Mouse (Mus musculus) cerebellum, postnatal 4 days (tissue): ENCODE results near the gene Wdr38.
"Not testable (repeated sequence)": the region's sequence is repeated elsewhere in the genome, so short reads cannot be mapped to it uniquely, and the experiment has no call there.

Experiments
- DNase-seq, 2 experiments: peaks; one replicate each; pipeline ENCODE4 v3.0.0; 2022; ENCODE audit warnings: low spot score in 2 of 2, mixed read lengths in 1 of 2

The Wdr38 gene

DNA sequence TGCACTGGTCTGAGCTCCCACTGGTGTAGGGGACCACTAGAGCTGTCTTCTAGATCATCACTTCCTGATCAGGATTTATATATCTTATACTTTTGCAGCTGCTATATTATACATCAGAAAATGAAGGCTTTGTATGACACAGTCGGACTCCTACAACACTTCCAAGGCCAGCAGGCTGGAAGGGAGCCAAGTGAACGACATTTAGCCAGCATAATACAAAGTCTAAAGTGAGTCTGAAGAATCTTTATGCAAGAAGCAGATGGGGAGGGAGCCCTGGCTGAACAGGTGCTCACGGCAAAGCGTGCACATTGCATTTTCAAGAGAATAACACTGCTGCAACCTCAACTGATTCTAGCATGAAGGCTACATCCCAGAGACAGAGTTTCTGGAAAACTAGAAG, 4.8 kb upstream of the Wdr38 start:
- DNase-seq: no peak

DNA sequence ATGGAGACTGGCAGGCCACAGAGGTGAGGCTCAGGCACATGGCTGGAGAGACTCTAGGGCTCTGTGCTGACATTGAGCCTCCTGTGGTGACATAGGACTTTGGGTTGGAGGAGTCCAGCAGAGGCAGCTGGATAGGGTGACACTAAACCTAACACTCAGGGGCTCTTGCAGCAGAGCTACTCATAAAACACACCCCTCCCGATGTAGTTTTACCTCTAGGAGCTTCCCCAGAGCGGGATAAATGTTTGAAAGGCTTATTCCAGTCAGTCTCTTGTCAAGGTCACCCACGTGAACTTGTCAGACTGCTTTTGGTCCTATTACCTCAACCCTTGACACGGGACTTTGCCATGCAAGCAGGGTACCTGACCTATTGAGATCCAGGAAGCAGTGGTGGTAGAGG, 2.1 kb downstream of the Wdr38 start:
- DNase-seq: no peak

DNA sequence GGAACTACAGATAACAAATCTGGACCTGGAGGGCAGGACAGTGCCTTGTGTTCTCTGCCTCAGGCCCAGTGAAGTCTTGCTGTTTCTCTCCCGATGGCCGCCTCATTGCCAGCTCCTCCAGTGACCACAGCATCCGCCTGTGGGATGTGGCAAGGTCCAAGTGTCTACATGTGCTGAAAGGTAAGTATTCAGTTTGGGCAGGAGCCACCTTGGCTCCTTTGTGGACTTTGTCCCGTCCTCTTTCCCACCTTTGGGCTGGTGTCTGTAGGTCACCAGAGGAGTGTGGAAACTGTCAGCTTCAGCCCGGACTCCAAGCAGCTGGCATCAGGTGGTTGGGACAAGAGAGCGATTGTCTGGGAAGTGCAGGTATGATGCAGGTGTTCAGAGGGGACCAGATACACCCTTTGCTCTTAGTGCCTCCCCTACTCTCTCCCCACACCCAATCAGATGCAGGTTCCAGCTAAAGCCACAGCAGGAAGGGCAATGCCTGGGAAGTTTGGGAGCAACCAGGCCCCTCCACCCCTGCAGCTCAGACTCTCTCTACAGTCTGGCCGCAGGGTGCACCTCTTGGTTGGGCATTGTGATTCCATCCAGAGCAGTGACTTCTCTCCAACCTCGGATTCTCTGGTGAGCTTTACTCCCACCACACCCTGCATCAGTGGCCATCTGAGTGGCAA, 2.8 kb downstream of the Wdr38 start:
- DNase-seq: no peak

DNA sequence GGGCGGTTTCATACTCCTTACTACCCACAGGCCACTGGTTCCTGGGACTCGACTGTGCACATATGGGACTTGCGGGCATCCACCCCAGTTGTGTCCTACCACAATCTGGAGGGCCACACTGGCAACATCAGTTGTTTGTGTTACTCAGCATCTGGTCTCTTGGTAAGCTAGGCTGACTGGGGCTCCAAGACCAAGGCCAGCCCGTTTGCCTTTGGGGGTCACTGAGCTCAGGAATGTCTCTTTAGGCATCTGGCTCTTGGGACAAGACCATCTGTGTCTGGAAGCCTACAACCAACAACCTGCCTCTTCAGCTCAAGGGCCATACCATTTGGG, 3.3 kb downstream of the Wdr38 start:
- DNase-seq: no peak

DNA sequence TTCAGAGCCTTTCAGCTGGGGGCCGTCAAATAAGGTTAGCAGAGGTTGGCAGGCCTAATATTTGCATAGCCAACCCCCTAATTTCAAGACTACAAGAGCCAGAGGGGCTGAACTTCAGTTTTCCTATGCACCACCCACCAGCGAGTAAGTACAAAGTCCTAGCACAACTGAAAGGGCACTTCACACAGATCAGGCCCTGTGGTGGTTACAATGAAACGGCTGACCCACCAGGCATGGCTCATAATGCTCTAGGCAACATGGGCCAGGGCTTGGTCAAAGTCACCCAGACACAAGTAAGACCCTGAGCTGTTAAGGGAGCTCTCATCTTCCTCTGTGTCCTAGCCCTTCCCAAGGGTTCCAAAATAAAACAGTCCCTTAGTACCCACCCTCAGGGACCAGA, 4.6 kb downstream of the Wdr38 start:
- DNase-seq: no peak

DNA sequence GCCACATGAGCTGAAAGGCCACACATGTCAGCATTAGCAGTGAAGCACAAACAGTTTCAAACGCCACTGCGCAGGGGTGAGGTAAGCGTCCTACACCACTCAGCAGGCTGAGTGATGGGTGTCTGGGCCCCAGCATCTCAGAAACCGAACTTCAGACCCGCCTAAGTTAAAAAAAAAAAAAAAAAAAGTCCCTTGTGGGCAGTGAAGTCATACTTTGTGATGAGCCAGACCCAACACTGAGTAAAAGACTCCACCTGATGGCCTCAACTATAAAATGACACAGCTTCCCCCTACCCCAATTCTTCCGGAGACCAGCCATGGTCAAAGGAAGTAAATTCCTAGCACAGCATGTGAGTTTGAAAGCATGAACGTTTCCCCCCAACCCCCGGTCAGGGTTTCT, 5.8 kb downstream of the Wdr38 start:
- no peak for DNase-seq

DNA sequence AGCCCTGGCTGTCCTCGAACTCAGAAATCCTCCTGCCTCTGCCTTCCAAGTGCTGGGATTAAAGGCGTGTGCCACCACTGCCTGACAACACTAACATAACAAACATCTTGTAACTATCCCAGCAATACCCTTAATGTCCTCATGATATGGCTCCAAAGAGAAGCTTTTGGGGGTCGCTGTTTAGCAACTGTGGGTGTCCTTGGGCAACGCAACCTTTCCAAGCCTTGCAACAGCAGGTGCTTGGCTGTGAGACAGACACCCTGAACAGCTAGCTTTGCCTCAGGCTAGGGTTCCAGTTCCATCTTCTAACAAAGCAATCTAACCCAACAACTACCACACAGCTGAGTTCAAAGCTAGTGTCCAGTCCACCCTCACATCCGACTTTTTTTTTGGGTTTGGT, 6.2 kb downstream of the Wdr38 start:
- DNase-seq: no peak

DNA sequence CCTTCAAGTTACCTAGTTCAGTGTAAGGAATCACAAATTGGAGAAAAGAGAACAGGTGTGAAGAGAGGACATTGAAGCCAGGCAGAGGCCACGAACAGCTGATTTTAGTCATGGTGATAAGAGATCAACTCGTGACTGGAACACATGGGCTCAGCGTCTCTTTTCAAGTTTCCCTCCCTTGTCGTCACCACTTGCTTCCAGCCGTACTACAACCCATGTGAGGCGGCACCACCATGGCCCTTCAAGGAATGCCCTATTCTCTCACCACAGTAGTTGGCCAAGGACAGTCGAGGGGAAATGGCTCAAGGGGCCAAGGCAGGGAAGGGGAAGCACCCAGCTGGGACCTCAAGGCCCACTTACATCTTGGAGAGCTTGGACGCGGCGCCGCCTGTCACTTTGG, 7.1 kb downstream of the Wdr38 start:
- DNase-seq: peak in 1 of 2 experiments; percentile 16

DNA sequence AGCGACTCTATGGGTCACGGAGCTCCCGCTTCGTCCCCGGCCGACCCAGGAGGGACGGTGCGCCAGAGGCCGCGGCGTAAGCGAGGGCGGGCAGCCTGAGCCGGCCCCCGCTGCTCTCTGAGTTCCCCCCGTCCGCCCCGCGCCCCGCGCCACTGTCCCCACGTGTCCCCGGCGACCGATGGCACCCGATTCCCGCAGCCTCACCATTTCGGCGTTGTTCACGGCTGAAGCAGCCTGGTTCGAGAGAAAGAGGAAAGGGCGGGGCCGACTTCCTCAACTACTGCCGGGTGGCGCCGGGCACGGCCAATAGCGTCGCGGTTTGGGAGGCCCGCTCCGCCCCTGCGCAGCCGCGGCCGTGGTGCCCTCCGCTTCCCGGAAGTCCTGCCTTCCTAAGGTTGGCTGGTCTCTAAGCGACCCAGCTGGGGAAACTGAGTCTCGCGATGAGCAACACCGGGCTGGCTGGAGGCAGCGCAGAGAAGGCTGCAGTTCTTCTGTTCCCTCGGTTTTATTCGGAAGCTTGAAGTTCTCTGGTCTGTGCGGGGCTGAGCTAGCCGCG, 7.7 kb downstream of the Wdr38 start, which contains the start of gene Arpc5l:
Gene Arpc5l (plus strand): TSS at position 469 of the 556 bp plus-strand sequence.
- peak; percentile 83 to 90 for DNase-seq

DNA sequence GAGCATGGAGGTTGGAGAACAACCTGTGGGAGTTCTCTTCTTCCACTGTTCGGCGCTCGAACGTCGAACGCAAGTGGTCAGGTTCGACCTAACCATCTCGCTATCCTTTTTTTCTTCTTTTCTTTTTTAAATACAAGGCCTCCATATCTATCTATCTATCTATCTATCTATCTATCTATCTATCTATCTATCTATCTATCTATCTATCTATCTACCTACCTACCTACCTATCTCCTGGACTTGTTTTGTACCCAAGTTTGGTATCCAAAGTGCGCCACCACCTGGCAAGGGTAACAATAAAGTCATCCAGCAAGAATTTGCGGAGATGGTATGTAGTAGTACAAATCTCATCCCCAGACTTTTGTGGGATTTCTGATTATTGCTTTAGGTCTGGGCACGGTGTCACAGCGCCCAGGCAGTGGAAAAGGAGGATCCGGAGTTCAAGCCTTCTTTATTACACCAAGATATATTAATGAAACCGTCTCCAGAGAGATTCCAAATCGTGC, 8.4 kb downstream of the Wdr38 start, which contains the start of gene Rpl35:
Gene Rpl35 (minus strand): TSS at position 51 of the 506 bp plus-strand sequence.
- no peak for DNase-seq

DNA sequence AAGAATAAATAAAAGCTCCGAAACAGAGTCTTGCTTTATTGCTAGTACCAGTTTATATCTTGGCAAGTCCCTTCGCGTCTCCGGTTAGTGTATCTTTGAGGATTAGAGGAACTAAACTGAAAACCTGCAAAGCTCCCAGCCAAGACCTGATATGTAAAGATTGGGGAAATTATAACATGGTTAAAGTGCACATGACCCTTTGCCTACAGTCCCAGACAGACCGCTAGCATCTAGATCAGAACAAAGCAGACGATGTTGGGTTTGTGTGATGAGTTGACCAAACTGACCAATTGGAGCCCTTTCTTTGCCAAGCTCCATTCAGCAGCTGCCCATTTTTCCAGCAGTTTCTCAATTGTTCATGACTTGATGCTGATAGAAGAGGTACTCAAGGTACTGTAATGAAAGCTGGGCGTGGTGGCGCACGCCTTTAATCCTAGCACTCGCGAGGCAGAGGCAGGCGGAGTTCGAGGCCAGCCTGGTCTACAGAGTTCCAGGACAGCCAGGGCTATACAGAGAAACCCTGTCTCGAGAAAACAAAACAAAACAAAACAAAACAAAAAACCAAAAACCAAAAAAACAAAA, 9.0 kb downstream of the Wdr38 start:
- no peak for DNase-seq

DNA sequence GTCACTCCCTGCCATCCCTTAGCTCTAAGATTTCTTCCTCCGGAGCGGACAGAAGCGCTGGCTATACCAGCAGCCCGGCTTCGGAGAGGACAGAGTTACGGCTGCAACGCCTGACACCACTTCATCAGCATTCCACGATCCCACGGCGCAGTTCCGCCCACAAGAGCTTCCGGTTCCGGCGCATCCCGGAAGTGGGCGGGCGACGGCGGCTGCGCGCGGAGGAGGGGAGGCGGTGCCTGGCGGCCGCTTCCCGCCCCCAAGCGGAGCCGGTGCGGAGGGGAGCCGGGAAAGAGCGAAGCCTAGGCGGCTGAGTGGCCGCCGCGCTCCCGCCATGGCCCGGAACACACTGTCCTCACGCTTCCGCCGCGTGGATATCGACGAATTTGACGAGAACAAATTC, 10.6 kb downstream of the Wdr38 start:
- peak; percentile 80 to 92 for DNase-seq

DNA sequence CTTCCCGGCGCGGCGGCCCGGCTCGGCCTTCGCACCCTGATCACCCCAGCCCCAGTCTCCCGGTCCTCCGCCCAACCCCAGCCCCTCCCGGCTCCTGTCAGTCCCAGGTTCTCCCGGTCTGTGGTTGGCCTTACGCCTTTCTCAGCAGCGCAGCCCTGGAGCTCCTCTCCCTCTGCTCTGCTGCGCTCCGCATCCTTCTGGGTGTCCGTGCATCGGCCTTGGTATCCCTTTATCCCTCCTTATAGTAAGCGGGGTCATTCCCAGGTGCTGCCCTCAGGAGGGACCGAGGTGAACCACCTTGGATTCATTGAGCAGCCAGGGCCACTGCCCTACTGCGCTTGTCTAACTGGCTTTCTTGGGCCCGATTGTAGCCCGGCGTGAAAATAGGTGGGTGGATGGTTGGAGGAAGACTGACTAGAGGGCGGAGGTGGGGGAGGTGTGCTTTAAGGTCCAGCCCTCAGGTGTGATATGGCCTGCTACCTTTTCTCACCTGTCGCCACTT, 11.1 kb downstream of the Wdr38 start:
- no peak for DNase-seq

DNA sequence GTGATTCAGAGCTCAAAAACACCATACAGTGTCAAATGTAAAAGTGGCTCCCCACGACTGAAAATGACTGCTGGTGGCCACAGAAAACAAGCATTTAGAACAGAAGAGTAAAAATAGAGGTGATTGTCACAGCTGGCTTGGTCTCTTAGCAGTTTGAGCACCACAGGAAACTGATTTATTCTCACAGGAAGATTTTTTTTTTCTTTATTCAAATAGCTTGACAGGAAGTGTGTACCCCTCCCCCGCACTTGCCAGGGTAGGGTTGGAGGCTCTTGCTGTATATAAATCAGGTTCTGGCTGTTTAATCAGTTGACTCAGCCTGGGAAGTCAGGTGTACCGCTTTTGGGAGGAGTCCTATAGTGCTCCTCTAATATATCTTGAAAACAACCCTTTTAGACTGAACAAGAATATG, 11.7 kb downstream of the Wdr38 start:
- DNase-seq: no peak

DNA sequence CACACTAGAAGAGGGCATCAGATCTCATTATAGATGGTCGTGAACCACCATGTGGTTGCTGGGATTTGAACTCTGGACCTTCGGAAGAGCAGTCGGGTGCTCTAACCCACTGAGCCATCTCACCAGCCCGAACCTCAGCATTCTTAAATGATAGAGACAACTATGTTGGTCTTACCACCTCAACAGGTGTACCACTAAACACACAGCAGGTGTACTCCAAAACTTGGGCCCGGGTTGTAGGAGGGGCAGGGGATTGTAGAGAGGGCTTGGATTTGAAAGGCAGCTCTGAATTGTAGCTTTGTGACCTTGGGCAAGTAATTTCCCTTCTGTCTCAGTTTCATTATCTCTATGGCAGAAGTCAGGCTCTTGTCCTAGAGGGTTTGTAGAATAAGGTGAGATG, 12.9 kb downstream of the Wdr38 start:
- DNase-seq: not testable (repeated sequence)

DNA sequence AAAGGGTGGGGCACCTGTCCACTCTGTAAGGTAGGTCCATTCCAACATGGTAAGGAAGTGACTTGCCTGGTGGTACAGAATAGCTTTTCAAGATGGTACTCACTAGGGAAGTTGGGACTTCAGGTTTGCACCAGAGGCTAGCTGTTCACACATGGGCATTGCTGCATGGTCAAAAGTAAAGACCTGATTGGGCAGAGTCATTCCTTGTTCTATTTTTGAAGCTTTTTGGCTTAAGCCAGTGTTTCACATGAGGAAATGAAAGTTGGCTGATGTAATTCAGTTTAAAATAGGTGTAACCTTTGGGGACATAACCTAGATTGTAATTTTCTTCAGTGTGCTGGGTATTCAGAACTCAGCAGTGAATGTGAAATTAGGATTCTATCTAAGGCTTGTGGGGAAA, 14.0 kb downstream of the Wdr38 start:
- no peak for DNase-seq

DNA sequence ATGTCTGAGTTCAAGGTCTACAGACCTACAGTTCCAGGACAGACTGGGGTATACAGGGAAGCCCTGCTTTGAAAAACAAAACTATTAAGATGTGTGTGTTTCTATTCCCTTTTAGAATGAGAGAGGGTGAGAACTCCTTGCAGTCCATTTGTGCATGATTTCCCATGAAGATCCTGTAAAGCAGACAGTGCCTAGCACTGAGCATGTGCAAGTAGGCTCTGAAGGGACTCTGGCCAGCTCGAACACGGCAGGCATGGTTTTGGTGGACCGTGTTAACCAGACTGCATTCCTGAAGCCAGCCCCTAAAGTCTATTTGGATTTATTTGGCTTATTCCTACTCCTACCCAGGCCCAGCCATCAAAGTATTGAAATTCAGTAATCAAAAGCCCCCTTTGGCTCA, 14.7 kb downstream of the Wdr38 start:
- DNase-seq: no peak

DNA sequence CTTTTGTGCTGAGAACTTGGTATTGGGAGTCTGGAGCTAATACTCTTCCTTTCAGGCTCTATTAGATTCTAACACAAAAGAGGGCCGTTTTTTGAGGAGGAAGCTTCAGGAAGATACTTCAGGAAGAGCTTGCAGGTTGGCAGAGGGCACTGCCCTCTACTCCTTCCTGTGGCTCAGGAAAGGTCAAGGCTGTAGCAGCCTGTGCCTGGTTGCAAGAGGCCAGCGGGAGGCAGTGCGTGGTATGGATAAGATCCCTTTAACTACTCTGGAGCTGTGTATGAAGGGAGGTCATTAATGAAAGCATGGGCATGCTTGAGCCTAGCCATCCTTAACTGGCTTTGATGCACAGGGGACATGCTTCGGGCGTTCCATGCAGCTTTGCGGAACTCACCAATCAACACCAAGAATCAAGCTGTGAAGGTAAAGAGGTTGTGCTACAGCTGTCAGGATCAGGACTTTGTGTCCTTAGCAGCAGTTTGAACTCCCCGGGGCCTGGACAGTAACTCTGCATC, 15.5 kb downstream of the Wdr38 start:
- no peak for DNase-seq

DNA sequence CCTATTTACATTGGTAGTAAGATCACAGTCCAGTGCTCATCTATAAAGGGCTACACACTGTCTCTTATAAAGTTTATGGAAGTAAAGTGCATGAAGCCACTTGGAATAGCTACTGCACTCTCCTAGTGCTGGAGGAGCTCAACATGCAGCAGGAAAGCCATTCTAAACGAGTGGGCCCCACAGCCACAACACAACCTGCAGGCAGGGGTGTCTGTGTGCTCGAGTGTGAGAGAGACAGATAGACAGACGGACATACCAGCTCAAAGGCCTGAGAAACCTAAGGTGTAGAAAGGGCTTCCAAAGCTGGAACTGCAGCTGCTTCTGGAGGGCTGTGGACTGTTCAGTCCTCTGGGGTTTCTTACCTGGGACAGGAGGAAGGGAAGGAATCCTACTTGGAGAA, 19.3 kb downstream of the Wdr38 start:
- DNase-seq: no peak

DNA sequence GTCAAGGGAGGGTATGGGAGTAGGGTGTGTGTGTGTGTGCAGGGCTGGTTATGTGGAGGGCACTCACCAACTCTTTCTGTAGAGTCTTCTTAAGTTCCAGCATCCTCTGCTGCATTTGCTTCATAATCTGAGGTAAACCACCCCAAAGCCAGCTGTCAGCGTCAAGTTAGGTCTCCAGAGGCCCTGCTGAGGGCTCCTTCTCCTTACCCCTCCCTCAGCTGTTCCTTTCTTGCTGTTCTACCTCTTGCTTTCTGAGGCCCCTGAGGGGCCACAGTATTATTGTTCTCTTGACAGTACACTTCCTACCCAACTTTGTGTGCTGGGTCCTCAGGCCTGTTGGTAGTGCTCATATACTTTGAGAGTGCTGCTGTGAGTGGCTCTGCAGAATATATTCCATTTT, 22.7 kb downstream of the Wdr38 start:
- DNase-seq: no peak

DNA sequence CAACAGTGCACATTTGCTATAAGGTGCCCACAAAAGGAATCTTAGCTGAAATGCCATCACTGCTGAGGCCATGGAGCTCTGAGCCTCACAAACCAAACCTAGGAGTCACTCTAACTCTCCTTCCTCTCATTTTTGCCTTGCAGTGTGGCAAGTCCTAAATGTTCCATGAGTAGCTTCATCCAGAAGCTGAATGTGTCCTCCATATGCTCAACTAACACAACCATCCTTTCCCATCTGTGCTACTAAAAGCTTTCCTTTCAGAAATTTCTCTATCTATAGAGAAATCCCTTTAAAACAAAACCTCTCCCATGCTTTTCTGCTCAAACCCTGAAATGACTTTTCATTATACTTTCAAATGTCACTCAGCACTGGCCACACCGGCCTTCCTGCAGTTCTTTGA, 34.3 kb downstream of the Wdr38 start:
- no peak for DNase-seq

DNA sequence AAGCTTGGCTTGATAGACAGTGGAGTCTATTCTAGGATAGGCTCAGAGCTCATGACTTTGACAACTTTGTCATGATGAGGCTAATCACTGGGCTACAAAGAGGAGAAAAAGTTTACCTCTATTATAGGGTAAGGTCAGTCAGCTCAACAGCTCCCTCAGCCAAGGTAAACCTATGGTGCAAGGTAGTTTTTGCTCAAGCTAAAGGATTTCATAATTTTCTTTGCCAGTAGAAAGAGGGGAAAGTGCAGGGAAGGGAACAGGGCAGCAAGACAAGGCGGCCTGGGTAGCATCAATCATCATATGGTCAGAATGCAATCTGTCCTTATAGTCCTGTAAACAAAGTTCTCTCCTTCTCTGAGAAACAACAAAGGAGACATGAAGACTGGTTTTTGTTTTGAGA, 42.9 kb downstream of the Wdr38 start:
- no peak for DNase-seq

DNA sequence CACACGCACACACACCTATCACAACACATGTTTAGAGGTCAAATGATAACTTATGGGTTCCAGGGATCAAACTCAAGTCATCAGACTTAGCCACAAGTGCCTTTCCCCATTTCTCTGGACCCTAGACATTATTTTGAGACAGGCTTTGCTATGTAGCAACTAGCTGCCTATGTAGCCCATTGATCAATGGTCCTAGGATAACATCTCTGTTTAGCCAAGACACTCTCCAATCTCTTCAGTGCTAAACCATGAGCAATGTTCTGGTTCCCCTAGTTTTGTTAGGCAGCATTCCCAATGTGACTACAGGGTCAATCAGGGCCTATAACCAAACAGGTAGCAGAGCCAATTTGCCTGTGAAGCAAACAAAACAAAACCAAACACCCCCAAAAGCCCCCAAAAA, 51.2 kb downstream of the Wdr38 start:
- DNase-seq: no peak
